Mouse (Mus musculus) kidney, postnatal 10 days (tissue): ENCODE measurements around the gene Plekhb1.

Experiments
- DNase-seq: peaks from one replicate; pipeline ENCODE4 v3.0.0; 2021; ENCODE audit warnings: mixed read lengths

Plekhb1 gene

GRCm38 (mm10) chr7:100662231-100662630 lies at the start of gene Plekhb1:
Plekhb1 (minus strand) TSS chr7:100662414.
- DNase-seq: no peak

GRCm38 (mm10) chr7:100706883-100707480 lies 44.8 kb upstream of the Plekhb1 start:
- DNase-seq: no peak

GRCm38 (mm10) chr7:100706143-100706841 lies 44.1 kb upstream of the Plekhb1 start, which contains the start of gene Fam168a:
Fam168a (plus strand) TSS chr7:100706635.
- DNase-seq: peak; percentile 98

- DNase-seq: no peak
These were observed 37.9 kb upstream of the Plekhb1 start for GRCm38 (mm10) chr7:100699771-100700770.

GRCm38 (mm10) chr7:100693199-100693598 lies 31.0 kb upstream of the Plekhb1 start:
- DNase-seq: no peak

GRCm38 (mm10) chr7:100688471-100688870 lies 26.3 kb upstream of the Plekhb1 start:
- no peak for DNase-seq

GRCm38 (mm10) chr7:100685061-100686030 lies 23.1 kb upstream of the Plekhb1 start:
- DNase-seq: peak; percentile 90

GRCm38 (mm10) chr7:100684538-100684937 lies 22.3 kb upstream of the Plekhb1 start:
- DNase-seq: peak; percentile 81

GRCm38 (mm10) chr7:100684081-100684480 lies 21.9 kb upstream of the Plekhb1 start:
- DNase-seq: no peak

GRCm38 (mm10) chr7:100683241-100683640 lies 21.0 kb upstream of the Plekhb1 start:
- no peak for DNase-seq

- DNase-seq: no peak
These were observed 18.9 kb upstream of the Plekhb1 start for GRCm38 (mm10) chr7:100681132-100681531.

- DNase-seq: no peak
These were observed 17.0 kb upstream of the Plekhb1 start for GRCm38 (mm10) chr7:100678948-100679880.

- DNase-seq: no peak
These were observed 15.8 kb upstream of the Plekhb1 start for GRCm38 (mm10) chr7:100678052-100678451.

GRCm38 (mm10) chr7:100674941-100675340 lies 12.7 kb upstream of the Plekhb1 start:
- no peak for DNase-seq

- no peak for DNase-seq
These were observed 11.2 kb upstream of the Plekhb1 start for GRCm38 (mm10) chr7:100673452-100673851.

GRCm38 (mm10) chr7:100670646-100671045 lies 8.4 kb upstream of the Plekhb1 start:
- no peak for DNase-seq

GRCm38 (mm10) chr7:100663729-100664304 lies 1.6 kb upstream of the Plekhb1 start:
- no peak for DNase-seq

- DNase-seq: peak; percentile 99
These were observed 976 bp upstream of the Plekhb1 start for GRCm38 (mm10) chr7:100663190-100663589.

- no peak for DNase-seq
These were observed 950 bp downstream of the Plekhb1 start for GRCm38 (mm10) chr7:100661264-100661663.

GRCm38 (mm10) chr7:100658093-100658578 lies 4.1 kb downstream of the Plekhb1 start:
- peak; percentile 74 for DNase-seq
